Mouse (Mus musculus): ENCODE results near the gene Large1. TPM values are rescaled to one million over a fixed set of nuclear protein-coding genes. Genes with fewer than 3 reads are reported as not detected.
"Not testable (repeated sequence)": the region's sequence is repeated elsewhere in the genome, so short reads cannot be mapped to it uniquely, and the experiment has no call there.

Large1 gene
- total and polyA plus RNA-seq, 3 experiments, result not detected

DNA sequence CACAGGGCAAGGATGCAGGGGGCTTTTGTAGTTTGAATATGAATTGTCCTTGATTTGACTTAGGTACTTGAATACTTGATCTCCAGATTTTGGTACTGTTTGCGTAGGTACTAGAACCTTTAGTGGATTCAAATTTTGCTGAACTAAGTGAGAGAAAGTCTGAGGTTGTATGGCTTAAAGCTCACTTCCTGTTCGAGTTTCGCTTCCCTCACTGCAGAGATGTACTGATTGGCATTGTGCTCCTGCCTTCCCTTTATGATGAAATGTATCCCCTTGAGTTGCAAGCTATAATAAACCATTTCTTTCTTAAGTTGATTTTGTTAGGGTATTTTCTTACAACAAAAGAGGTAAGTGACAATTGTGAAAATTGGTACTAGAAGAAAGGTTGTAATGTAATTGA is 253.8 kb downstream of the Large1 start:
- H3K79me2 ChIP-seq (replicated peaks; ENCODE audit: control insufficient read depth, extremely low read depth, insufficient read depth, poor library complexity, severe bottlenecking), result no peaks in the 10 kb centered on the region
- H3K4me1 ChIP-seq (ENCODE audit: control insufficient read depth in 1 of 2, insufficient read depth in 2 of 2), result peaks cover 0 to 5% of the 10 kb centered on the region in 2 experiments; a peak in 1 of 4 replicates
- no peak overlapping the region for H3K4me3 ChIP-seq (replicated peaks in 1 of 3; ENCODE audit: low read depth in 2 of 3, low read length in 2 of 3, poor library complexity in 1 of 3)
- H3K9me3 ChIP-seq (replicated peaks; ENCODE audit: low read length), result no peaks in the 10 kb centered on the region
- dilution Hi-C loops (cut with MboI; ENCODE audit: extremely low pct_ligation_motif_present, extremely low pct_unique_long_range_greater_than_20kb, low sequenced_read_pairs) (no loop called here), in situ Hi-C loops (cut with MboI; ENCODE audit: low pct_ligation_motif_present, low pct_unique_long_range_greater_than_20kb, low sequenced_read_pairs) (no loop called here)
- H3K4me2 ChIP-seq (ENCODE audit: insufficient read depth, low read depth, poor library complexity, severe bottlenecking), result no peak overlapping the region; the same call in 1 of the 2 replicates
- H3K27ac ChIP-seq (ENCODE audit: insufficient read depth, low read depth), result no peak overlapping the region
- peaks cover 6% of the 10 kb centered on the region for H3K27me3 ChIP-seq (replicated peaks)
- DNase-seq (ENCODE audit: extremely low read depth), result peak; percentile 16
- H3K9ac ChIP-seq (ENCODE audit: insufficient read depth, low read depth), result no peak overlapping the region
- peak; percentile 35; the same call in 1 of the 2 replicates for TF ChIP-seq EP300 (IDR thresholded peaks at IDR 0.05; ENCODE audit: low read length)
- TF ChIP-seq RCOR1 (conservative IDR thresholded peaks at IDR 0.05; ENCODE audit: low read depth, low read length), result no peak
- no peaks in the 10 kb centered on the region for H3K36me3 ChIP-seq (replicated peaks in 1 of 2; ENCODE audit: control insufficient read depth in 1 of 2, insufficient read depth in 1 of 2, low read length in 1 of 2)

DNA sequence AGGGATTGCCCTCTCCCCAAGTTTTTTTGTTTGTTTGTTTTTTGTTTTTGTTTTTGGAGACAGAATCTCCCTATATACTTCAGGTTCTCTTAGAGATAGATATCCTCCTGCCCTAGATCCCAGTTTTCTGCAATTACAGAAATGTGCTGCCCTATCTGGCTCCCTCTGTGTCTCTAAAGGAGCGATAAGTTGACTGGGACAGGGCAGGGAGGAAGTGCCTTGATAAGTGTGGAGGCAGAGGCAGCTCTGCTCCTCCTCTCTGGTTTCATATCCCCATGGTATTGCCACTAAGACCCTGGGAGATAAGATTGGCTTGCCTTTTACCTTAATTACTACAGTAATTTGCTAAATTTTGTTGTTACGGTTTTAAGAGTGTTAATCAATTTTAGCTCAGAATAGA is 256.4 kb downstream of the Large1 start:
- peaks cover 0 to 5% of the 10 kb centered on the region in 2 experiments; a peak in 1 of 4 replicates for H3K4me1 ChIP-seq (ENCODE audit: control insufficient read depth in 1 of 2, insufficient read depth in 2 of 2)
- no peaks in the 10 kb centered on the region for H3K9me3 ChIP-seq (replicated peaks; ENCODE audit: low read length)
- H3K36me3 ChIP-seq (replicated peaks in 1 of 2; ENCODE audit: control insufficient read depth in 1 of 2, insufficient read depth in 1 of 2, low read length in 1 of 2), result no peaks in the 10 kb centered on the region
- peaks cover 9% of the 10 kb centered on the region for H3K27me3 ChIP-seq (replicated peaks)
- H3K4me3 ChIP-seq (replicated peaks in 1 of 3; ENCODE audit: low read depth in 2 of 3, low read length in 2 of 3, poor library complexity in 1 of 3), result no peak overlapping the region
- H3K4me2 ChIP-seq (ENCODE audit: insufficient read depth, low read depth, poor library complexity, severe bottlenecking), result no peak overlapping the region
- dilution Hi-C loops (cut with MboI; ENCODE audit: extremely low pct_ligation_motif_present, extremely low pct_unique_long_range_greater_than_20kb, low sequenced_read_pairs), result no loop called here
- no peaks in the 10 kb centered on the region for H3K79me2 ChIP-seq (replicated peaks; ENCODE audit: control insufficient read depth, extremely low read depth, insufficient read depth, poor library complexity, severe bottlenecking)
- DNase-seq (ENCODE audit: extremely low read depth), result no peak
- no peak overlapping the region for H3K27ac ChIP-seq (ENCODE audit: insufficient read depth, low read depth)
- in situ Hi-C loops (cut with MboI; ENCODE audit: low pct_ligation_motif_present, low pct_unique_long_range_greater_than_20kb, low sequenced_read_pairs), result no loop called here
- TF ChIP-seq CHD1 (IDR thresholded peaks at IDR 0.05; ENCODE audit: low read depth, low read length), result no peak
- H3K9ac ChIP-seq (ENCODE audit: insufficient read depth, low read depth), result no peak overlapping the region

DNA sequence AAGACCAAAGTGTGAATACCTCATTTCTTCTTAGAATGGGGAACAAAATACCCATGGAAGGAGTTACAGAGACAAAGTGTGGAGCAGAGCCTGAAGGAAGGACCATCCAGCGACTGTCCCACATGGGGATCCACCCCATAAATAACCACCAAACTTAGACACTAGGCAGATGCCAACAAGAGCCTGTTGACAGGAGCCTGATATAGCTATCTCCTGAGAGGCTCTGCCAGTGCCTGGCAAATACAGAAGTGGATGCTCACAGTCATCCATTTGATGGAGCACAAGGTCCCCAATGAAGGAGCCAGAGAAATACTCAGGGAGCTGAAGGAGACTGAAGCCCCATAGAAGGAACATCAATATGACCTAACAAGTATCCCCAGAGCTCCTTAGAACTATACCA is 275.6 kb downstream of the Large1 start:
- H3K4me3 ChIP-seq (replicated peaks in 1 of 3; ENCODE audit: low read depth in 2 of 3, low read length in 2 of 3, poor library complexity in 1 of 3); in situ Hi-C loops (cut with MboI; ENCODE audit: low pct_ligation_motif_present, low pct_unique_long_range_greater_than_20kb, low sequenced_read_pairs); H3K27ac ChIP-seq (ENCODE audit: insufficient read depth, low read depth); H3K4me1 ChIP-seq (ENCODE audit: control insufficient read depth in 1 of 2, insufficient read depth in 2 of 2); H3K79me2 ChIP-seq (replicated peaks; ENCODE audit: control insufficient read depth, extremely low read depth, insufficient read depth, poor library complexity, severe bottlenecking); H3K9me3 ChIP-seq (replicated peaks; ENCODE audit: low read length); dilution Hi-C loops (cut with MboI; ENCODE audit: extremely low pct_ligation_motif_present, extremely low pct_unique_long_range_greater_than_20kb, low sequenced_read_pairs); H3K4me2 ChIP-seq (ENCODE audit: insufficient read depth, low read depth, poor library complexity, severe bottlenecking); H3K9ac ChIP-seq (ENCODE audit: insufficient read depth, low read depth); DNase-seq (ENCODE audit: extremely low read depth); H3K36me3 ChIP-seq (replicated peaks in 1 of 2; ENCODE audit: control insufficient read depth in 1 of 2, insufficient read depth in 1 of 2, low read length in 1 of 2): not testable (repeated sequence)
- H3K27me3 ChIP-seq (replicated peaks), result peaks cover 11% of the 10 kb centered on the region

DNA sequence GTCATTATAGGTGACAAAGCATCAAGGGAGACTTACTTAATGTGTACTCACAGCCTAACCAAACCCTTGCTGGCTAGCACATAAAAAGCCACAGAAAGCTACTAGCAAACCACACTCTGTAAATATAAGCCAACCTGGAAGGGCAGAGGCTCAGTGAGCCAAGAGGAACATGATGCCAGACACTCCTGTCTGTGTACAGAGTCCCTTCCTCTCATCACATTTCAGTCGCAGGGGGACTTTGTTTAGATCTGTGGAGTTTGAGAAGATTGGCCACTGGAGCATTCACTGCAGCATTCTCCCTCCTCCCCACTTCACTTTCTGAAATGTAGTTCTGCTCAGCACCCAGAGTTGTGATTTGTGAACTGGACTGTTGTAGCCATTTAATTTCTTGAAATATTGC is 291.9 kb downstream of the Large1 start:
- H3K9ac ChIP-seq (ENCODE audit: insufficient read depth, low read depth), result no peak overlapping the region
- no peaks in the 10 kb centered on the region for H3K9me3 ChIP-seq (replicated peaks; ENCODE audit: low read length)
- no peak overlapping the region for H3K27ac ChIP-seq (ENCODE audit: insufficient read depth, low read depth)
- TF ChIP-seq POLR2AphosphoS2 (IDR thresholded peaks at IDR 0.05; ENCODE audit: low read depth, low read length) (no peak), IRF4 (IDR thresholded peaks at IDR 0.05; ENCODE audit: low read depth, low read length) (no peak), MXI1 (IDR thresholded peaks at IDR 0.05; ENCODE audit: low read depth, low read length) (no peak), ZMIZ1 (IDR thresholded peaks at IDR 0.05; ENCODE audit: low read depth, low read length) (no peak), MEF2A (IDR thresholded peaks at IDR 0.05; ENCODE audit: borderline replicate concordance, low read depth, low read length) (no peak)
- dilution Hi-C loops (cut with MboI; ENCODE audit: extremely low pct_ligation_motif_present, extremely low pct_unique_long_range_greater_than_20kb, low sequenced_read_pairs), result no loop called here
- H3K4me3 ChIP-seq (replicated peaks in 1 of 3; ENCODE audit: low read depth in 2 of 3, low read length in 2 of 3, poor library complexity in 1 of 3), result no peak overlapping the region
- peaks cover 42% of the 10 kb centered on the region for H3K27me3 ChIP-seq (replicated peaks)
- H3K79me2 ChIP-seq (replicated peaks; ENCODE audit: control insufficient read depth, extremely low read depth, insufficient read depth, poor library complexity, severe bottlenecking), result no peaks in the 10 kb centered on the region
- no peak overlapping the region for H3K4me2 ChIP-seq (ENCODE audit: insufficient read depth, low read depth, poor library complexity, severe bottlenecking)
- H3K4me1 ChIP-seq (ENCODE audit: control insufficient read depth in 1 of 2, insufficient read depth in 2 of 2), result no peaks in the 10 kb centered on the region
- no peaks in the 10 kb centered on the region for H3K36me3 ChIP-seq (replicated peaks in 1 of 2; ENCODE audit: control insufficient read depth in 1 of 2, insufficient read depth in 1 of 2, low read length in 1 of 2)
- no peak for DNase-seq (ENCODE audit: extremely low read depth)
- in situ Hi-C loops (cut with MboI; ENCODE audit: low pct_ligation_motif_present, low pct_unique_long_range_greater_than_20kb, low sequenced_read_pairs), result no loop called here

Data from CH12.LX (cell line).